Mouse (Mus musculus) E14TG2a.4 (cell line): ENCODE data around the gene Adgrf3.

Source experiments
- H3K27me3 ChIP-seq: 2 replicates; pipeline ENCODE4 v1.6.1; 2014; ENCODE audit warnings: low read length, control low read depth; ENCODE audit not compliant: insufficient read depth
- H3K36me3 ChIP-seq: 2 replicates; pipeline ENCODE4 v1.6.1; 2014; ENCODE audit warnings: low read length, control low read depth; ENCODE audit not compliant: insufficient read depth
- H3K4me1 ChIP-seq: replicated peaks from 2 replicates; pipeline ENCODE4 v1.6.1; 2014; ENCODE audit warnings: low read depth, low read length, control low read depth
- H3K4me3 ChIP-seq: replicated peaks from 2 replicates; pipeline ENCODE4 v1.5.1; 2014; ENCODE audit warnings: mild to moderate bottlenecking, low read length
- H3K9me3 ChIP-seq: 2 replicates; pipeline ENCODE4 v1.6.1; 2014; ENCODE audit warnings: low read length, control low read depth
- CTCF ChIP-seq: conservative IDR thresholded peaks from 2 replicates; pipeline ENCODE4 v1.5.1; 2014; ENCODE audit warnings: low read length
- NANOG ChIP-seq: IDR thresholded peaks from 2 replicates; pipeline ENCODE4 v1.6.1; 2014; ENCODE audit warnings: borderline replicate concordance, low read length, mixed read lengths
- POU5F1 ChIP-seq: IDR thresholded peaks from 2 replicates; pipeline ENCODE4 v1.6.1; 2014; ENCODE audit warnings: low read length, borderline replicate concordance

Adgrf3 gene

GRCm38 (mm10) chr5:30159601-30160000 is 45.9 kb downstream of the Adgrf3 start:
- Histone ChIP-seq H3K4me1 (peaks cover 9% of the 10 kb centered on the region), H3K9me3 (no peaks in the 10 kb centered on the region), H3K36me3 (peaks cover 10% of the 10 kb centered on the region; the same call in 1 of the 2 replicates), H3K27me3 (no peaks in the 10 kb centered on the region), H3K4me3 (no peak overlapping the region)
- TF ChIP-seq POU5F1 (no peak), CTCF (no peak), NANOG (no peak)

GRCm38 (mm10) chr5:30155821-30156629 is 49.5 kb downstream of the Adgrf3 start:
- peaks cover 19% of the 10 kb centered on the region for H3K4me1 ChIP-seq
- peaks cover 10% of the 10 kb centered on the region; the same call in 1 of the 2 replicates for H3K36me3 ChIP-seq
- no peak for TF ChIP-seq NANOG
- TF ChIP-seq CTCF, result no peak
- TF ChIP-seq POU5F1, result no peak
- H3K9me3 ChIP-seq, result no peaks in the 10 kb centered on the region
- peak overlapping the region; percentile 99 for H3K4me3 ChIP-seq
- no peaks in the 10 kb centered on the region for H3K27me3 ChIP-seq

- Histone ChIP-seq H3K36me3 (peaks cover 6% of the 10 kb centered on the region; the same call in 1 of the 2 replicates), H3K4me3 (peak overlapping the region; percentile 99), H3K9me3 (no peaks in the 10 kb centered on the region), H3K4me1 (peaks cover 19% of the 10 kb centered on the region), H3K27me3 (no peaks in the 10 kb centered on the region)
- TF ChIP-seq NANOG, result no peak
- no peak for TF ChIP-seq POU5F1
- no peak for TF ChIP-seq CTCF
Measured at GRCm38 (mm10) chr5:30155395-30155792, 50.1 kb downstream of the Adgrf3 start.

- TF ChIP-seq NANOG, result no peak
- no peak for TF ChIP-seq CTCF
- TF ChIP-seq POU5F1, result no peak
- Histone ChIP-seq H3K4me1 (peaks cover 23% of the 10 kb centered on the region), H3K27me3 (no peaks in the 10 kb centered on the region), H3K36me3 (0 out of 2 replicates have a peak, but pooled peaks cover 3% of the 10 kb centered on the region), H3K4me3 (peak within 1 kb of the TSS; percentile 99), H3K9me3 (no peaks in the 10 kb centered on the region)
Measured at GRCm38 (mm10) chr5:30154474-30155394, 50.8 kb downstream of the Adgrf3 start, which contains the start of the genes Hadha and Hadhb. Gene Hadha (minus strand): TSS chr5:30155162. Gene Hadhb (plus strand): TSS chr5:30155248.

GRCm38 (mm10) chr5:30154013-30154412 is 51.5 kb downstream of the Adgrf3 start:
- H3K27me3 ChIP-seq, result no peaks in the 10 kb centered on the region
- H3K9me3 ChIP-seq, result no peaks in the 10 kb centered on the region
- peak overlapping the region; percentile 99 for H3K4me3 ChIP-seq
- 0 out of 2 replicates have a peak, but pooled peaks cover 2% of the 10 kb centered on the region for H3K36me3 ChIP-seq
- H3K4me1 ChIP-seq, result peaks cover 26% of the 10 kb centered on the region
- TF ChIP-seq NANOG (no peak), POU5F1 (no peak), CTCF (no peak)

GRCm38 (mm10) chr5:30153222-30153621 is 52.3 kb downstream of the Adgrf3 start:
- TF ChIP-seq CTCF (no peak), POU5F1 (no peak), NANOG (no peak)
- Histone ChIP-seq H3K27me3 (no peaks in the 10 kb centered on the region), H3K9me3 (no peaks in the 10 kb centered on the region), H3K4me3 (no peak overlapping the region), H3K36me3 (no peaks in the 10 kb centered on the region; the same call in 1 of the 2 replicates), H3K4me1 (peaks cover 26% of the 10 kb centered on the region)

DNA sequence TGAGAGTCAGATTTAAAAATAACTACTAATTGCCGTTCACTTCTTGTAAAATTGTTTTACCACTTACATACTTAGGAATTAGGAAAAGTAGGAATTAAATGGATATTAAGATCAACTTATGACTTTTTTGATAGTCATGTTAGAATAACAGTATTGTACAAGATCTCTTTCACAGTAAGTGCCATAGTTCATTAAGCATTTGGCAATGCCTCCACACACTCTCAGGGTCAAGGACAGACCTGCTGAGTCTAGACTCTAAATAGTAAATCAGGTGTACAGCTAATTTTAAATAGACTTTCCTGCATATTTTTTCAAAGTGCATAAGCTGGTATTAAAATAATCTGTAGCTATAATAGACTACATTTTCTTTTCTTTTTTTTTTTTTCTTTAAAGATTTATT is 53.1 kb downstream of the Adgrf3 start:
- H3K27me3 ChIP-seq, result no peaks in the 10 kb centered on the region
- no peaks in the 10 kb centered on the region for H3K9me3 ChIP-seq
- H3K4me3 ChIP-seq, result no peak overlapping the region
- H3K4me1 ChIP-seq, result peaks cover 26% of the 10 kb centered on the region
- TF ChIP-seq CTCF (no peak), POU5F1 (no peak), NANOG (no peak)
- H3K36me3 ChIP-seq, result no peaks in the 10 kb centered on the region; the same call in 1 of the 2 replicates

DNA sequence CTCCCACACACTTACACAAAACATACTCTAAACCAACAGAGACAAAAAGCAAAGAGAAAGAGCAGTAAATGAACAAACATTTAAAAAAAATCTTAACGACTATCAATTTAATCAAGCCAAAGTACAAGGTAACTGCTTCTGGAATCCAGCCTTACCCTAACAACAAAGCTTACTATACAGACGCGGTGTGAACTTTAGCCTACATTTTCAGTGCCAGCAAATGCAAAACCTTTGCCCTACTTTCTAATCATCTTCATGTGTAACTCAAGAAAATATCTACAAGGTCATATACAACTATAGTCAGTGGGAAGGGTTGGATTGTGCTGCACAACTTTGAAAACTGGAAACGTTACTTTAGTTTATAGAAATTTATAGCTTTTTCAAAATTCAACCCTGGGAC is 53.5 kb downstream of the Adgrf3 start:
- Histone ChIP-seq H3K4me1 (peaks cover 25% of the 10 kb centered on the region), H3K36me3 (peaks cover under 1% of the 10 kb centered on the region; the same call in 1 of the 2 replicates), H3K4me3 (no peak overlapping the region), H3K9me3 (no peaks in the 10 kb centered on the region), H3K27me3 (no peaks in the 10 kb centered on the region)
- TF ChIP-seq POU5F1 (no peak), CTCF (no peak)
